Mouse (Mus musculus): ENCODE measurements around the gene Adgre5.

DNA sequence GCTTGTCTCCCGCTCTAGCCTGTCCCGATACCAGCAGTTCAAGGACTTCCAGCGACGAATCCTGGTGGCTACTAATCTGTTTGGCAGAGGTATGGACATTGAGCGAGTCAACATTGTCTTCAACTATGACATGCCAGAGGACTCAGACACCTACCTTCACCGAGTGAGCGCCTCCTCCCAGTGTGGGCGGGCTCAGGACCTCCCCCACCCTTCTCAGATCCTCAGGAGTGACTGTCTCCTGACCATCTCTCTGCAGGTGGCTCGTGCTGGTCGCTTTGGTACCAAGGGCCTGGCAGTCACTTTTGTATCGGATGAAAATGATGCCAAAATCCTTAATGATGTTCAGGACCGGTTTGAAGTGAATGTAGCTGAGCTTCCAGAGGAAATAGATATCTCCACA lies 18.5 kb downstream of the Adgre5 start:
- TF ChIP-seq CTCF (IDR thresholded peaks at IDR 0.05; ENCODE audit: low read depth) (no peak), EP300 (optimal IDR thresholded peaks at IDR 0.05) (no peak)

Measured in stomach, postnatal 0 days (tissue).